Mouse (Mus musculus) layer of hippocampus, adult 9-10 months (tissue): ENCODE data around the gene Olfr1392.
"Not testable (repeated sequence)": the region's sequence is repeated elsewhere in the genome, so short reads cannot be mapped to it uniquely, and the experiment has no call there.

Experiments
- DNase-seq: peaks from one replicate; pipeline ENCODE4 v3.0.0; 2022; ENCODE audit warnings: low spot score

Olfr1392 gene

DNA sequence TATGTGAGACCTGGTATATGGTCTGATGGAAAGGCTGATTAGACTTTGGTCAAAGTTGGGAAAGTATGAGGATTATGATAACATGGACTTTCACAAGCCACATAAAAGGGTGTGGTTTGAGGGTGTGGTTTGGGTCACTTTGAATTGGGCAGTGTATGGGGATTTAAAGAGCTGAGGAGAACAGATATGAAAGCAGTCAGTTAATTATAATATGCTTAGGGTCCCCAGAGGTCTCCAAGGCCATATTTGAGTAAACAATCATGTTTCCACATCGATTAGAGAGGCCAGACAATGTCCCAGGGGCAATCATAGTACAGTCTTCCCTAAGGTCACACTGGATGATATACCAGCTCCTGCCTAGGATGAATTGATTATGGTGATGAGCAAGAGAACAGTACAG, at the start of gene Olfr1392:
TSS of gene Olfr1392 (plus strand) at position 301 of the 400 bp plus-strand sequence.
- DNase-seq: not testable (repeated sequence)

DNA sequence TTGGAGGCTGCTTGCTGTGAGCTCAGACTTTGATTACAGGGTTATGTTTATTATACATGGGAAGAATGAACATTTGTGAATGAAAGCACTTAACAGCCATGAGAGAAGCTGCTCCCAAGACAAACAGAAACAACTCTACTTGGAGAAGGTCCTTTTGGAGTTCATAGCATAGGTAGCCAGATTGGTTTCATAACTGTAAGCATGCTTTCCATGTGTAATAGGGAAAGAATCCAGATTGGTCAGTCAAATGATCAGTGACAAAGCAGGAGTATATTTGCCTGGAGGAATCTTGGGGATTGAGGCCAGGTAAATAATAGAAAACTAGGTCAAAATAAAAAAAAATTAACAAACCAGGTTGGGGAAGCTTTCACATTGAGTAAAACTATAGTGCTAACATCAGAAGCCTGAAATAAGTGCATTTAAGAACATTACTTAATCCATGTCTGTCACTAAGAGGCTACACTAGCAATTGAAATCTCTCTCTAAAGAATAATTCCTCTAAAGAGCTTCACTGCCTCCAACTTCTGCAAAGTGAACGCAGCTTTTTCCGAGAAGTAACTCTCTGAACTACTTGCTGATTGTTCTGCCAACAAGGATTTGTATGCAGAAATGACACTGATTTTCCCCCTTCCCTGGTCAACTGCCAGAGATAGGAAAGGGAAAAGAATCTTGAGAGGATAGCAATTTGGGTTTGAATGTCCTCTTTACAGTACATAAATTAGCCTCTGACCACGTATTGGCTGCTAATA, 49.4 kb upstream of the Olfr1392 start:
- no peak for DNase-seq

DNA sequence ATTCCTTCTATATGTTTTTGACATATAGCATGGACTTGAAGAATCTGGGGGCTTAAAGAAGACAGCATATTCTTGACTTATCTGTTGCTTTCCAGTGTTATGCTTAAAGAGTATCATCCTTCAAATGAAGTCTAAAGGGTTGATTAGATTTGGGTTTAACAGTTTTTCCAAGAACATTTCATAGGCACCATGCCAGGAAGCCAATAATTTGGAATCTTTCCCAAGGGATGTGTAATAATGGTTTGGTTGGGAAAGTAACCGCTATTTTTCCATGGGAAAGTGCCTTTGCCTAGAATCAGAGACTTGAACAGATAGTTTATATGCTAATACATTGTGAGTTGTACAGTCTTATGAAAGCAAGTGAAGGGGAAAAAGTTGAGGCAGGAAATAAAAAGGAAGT, 48.2 kb upstream of the Olfr1392 start:
- DNase-seq: no peak

DNA sequence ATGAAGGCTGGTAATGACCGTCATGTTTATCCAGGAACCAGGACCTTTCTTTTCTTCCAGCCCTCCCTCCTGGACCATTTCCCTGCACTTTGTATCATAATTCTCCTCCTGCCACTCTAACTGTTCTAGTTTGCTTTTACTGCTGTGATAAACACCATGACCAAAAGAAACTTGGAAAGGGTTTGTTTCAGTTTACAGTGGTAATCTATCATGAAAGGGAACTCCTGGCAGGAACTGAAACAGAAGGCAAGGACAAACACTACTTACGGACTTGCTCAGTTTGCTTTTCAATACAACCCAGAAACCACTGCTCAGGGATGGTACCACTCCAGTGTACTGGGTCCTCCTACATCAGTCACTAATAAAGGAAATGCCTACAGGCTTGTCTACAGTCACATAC, 47.5 kb upstream of the Olfr1392 start:
- DNase-seq: no peak

DNA sequence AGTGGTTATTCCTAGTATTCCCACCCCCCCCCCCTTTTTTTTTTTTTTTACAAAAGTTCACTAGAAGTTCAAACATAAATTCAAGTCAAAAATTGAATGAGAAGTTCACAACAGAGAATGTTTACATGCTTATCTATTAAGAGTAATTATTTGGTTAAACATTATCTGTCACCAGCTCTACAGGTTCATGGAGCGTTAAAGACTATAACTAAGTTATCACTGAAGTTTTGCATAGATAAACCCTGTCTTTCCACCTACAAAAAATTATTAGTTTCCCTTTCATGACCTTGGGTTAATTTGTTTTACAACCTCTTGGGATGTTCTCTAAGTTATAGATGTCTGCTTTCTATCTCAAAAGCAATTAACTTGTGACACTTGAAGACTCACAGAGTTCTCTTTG, 44.8 kb upstream of the Olfr1392 start:
- no peak for DNase-seq

DNA sequence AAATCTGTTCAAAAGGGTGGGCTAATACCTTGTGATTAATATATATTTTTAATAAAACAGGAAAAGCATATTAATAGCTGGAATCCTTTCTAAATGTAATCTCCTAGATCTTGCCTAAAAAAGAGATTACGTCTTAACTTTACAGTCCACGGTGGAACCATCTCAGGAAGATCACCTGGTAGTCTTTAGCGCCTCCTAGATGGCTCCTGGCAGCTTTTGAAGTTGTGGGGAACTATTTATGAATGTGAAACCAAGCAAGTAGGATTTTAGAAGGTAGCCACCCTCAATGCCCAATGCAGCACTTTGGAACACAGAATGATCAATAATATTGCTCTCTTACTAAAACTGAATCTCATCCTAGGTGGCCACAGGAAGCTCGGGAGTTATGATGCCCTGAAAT, 44.2 kb upstream of the Olfr1392 start:
- no peak for DNase-seq

DNA sequence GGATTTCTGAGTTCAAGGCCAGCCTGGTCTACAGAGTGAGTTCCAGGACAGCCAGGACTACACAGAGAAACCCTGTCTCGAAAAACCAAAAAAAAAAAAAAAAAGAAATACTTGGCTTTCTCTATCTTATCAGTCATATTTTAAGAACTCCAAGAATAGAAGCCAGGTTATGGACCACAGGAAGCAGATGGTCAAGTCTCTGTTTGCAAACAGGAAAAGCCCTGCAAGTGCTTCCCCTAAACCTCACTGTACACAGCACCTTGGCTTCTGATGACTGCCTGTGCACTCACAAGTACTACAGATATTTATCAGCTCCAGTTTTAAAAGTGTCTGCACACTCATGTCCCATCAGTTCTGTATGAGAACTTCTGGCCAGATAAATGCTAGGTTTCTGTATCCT, 43.6 kb upstream of the Olfr1392 start:
- no peak for DNase-seq

DNA sequence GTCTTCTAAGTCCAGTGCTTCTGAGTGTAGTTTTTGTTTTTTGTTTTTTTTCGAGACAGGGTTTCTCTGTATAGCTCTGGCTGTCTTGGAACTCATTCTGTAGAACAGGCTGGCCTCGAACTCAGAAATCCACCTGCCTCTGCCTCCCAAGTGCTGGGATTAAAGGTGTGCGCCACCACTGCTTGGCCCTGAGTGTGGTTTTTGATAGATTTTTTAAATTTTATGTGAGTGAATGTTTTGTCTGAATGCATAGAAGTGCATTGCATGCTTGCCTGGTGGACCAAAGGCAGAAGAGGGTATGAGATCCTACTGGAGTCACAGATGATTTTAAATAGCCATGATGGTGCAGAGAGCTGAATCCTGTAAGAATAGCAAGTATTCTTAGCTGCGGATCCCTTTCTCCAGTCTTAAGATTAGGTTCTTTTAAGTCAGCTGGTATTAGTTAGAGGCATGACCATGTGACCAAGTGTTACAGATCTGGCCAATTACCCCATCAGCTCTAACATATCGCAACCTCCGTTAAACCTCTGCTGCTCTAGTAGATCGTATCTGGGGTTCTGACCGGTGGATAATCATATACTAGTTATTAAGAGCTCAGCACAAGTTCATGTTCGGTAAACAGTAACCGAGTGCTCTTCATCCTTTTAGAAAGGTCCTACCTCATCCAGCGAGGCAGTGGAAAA, 42.0 kb upstream of the Olfr1392 start:
- DNase-seq: no peak

DNA sequence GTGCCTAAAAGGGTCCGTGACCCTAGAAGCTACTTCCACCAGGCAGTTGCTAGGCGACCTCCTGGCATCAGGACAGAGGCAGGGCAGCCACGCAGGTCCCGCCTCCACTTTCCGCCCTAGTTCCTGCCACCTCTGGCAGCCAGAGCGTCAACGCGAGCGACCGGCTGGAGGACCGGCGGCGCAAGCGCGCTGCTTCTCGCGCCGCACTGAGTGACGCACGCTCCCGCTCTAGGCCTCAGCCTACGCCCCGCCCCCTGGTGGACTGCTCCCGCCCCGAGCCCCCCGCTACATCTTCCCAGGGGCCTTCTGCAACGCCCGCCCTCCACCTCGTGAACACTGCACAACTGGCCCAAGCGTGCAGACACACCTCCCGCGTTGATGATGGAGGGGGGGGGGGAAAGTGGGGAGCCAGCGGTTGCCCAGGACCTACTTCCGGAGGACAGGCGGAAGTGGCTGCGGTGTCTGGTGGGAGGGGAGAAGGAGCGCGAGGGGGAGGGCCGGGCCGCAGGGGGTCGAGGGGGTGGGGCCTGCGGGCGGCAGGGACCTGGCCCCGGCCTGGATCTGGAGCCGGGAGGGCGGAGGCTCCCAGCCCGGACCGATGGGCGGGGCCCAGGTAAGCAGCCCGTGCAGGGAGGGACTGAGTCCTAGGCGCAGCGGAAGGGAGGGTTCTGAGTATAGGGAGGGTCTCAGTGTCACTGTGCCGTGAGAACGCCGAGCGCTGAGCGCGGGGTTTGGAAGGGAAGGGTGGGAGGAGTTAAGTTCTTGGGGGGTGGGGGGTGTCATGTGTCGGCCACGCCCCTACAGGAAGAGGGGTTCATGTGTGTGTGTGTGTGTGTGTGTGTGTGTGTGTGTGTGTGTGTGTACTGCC, 41.1 kb upstream of the Olfr1392 start, which contains the start of gene Mgat1:
TSS of gene Mgat1 (plus strand) at position 465 of the 868 bp plus-strand sequence.
- no peak for DNase-seq

DNA sequence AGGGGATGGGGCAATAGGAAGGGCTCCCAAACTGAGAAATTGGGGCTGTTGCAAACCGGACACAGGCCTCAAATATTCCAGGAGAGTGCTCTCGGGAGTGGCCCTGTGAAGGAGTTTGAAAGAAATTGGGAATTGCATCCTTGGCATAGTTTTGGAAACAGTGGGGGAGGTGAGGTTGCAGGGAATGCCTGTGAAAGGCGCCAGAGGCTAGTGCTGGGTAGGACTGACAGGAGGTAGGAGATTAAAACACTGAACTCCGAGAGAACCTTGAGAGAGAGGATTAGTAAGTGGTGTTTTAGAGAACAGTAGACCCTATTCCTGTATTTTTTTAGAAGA, 40.5 kb upstream of the Olfr1392 start:
- no peak for DNase-seq

DNA sequence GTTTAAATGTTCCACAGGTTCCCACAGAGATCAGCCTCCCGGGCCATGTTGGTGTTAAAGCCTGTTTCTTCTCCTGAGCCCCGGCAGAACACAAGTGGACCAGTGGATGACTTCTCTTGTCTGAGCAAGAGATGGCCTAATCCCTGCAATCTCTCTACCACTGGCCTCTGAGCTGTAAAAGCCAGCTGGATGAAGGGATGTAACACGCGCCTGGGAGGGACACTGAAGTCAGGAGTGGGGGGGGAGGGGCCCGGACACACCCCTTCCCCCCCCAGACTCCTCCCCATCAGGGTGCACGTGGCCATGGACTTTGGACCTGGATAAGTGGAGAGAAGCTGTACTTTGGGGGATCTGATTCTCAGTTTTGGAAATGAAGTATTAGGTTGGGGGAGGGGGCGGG, 39.9 kb upstream of the Olfr1392 start:
- no peak for DNase-seq

DNA sequence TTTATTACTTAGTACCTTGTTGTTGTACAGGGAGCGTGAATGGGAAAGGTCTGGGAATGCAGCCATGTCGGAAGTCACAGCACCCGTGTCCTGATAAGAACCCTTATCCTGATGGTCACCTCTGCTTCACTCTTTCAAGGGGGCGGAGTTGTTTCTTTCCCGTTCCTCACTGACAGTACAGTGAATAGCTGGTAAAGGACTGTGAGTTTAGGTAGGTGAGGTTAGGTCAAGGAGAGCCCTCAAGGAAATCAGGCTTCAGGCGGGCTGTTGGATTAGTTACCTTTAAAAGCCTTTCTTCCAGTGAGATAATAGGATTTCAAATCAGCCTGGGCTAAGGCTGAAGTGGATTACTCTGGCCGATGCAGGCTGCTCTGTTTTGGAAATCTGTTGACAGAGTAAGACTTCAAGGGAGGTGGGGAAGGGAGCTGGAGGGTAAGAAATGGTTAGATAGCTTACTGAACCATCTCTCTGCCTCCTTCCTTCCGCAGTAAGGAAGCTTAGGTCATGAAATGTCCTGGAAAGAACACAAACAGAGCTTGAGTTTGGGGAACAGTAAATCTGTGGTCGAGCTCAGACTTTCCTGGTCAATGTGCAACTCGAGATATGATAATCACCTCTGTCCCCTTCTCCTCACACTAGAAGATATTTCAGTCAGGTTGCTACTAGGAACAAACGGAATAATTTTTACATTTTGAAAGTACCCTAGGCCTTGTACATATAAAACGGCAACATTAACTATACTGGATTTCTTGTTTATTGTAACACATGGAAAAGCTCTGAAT, 39.3 kb upstream of the Olfr1392 start:
- DNase-seq: no peak

DNA sequence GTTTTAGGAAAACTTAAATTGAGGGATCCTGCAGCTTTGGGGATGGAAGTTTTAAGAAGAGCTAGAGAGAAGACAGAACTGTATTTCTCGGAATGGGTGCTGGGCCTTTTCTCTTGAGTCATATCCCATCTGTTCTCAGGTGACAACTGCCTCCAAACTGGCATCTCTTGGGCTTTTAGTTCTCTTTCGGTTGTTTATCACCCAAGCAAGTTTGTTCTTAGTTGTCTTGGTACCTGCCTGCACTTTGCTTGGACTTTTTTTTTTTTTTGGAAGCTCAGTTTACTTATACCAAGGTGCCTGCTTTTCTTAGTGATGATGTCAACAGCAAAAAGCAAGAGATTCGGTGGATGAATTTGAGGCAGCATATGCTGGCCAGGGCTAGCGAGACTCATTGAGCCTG, 38.6 kb upstream of the Olfr1392 start:
- no peak for DNase-seq

DNA sequence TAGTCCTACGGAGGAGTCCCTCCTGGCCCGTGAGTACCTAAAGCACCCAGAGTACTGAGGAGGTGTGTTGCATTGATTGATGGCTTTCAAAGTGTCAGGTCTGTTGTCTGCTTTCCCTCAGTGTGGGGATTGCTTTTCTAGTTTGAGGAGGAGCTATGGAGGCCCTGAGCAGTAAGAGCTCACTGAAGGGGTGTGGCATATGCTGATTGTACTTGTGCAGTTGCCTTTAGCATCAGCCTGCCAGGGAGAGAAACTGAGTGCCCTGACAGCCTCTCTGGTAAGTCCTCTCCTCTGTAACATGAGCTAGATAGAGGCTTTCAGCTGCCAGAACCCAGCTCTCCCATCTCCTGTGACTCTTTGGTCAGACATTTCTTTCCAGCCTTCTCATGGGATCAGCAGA, 37.8 kb upstream of the Olfr1392 start:
- DNase-seq: no peak

DNA sequence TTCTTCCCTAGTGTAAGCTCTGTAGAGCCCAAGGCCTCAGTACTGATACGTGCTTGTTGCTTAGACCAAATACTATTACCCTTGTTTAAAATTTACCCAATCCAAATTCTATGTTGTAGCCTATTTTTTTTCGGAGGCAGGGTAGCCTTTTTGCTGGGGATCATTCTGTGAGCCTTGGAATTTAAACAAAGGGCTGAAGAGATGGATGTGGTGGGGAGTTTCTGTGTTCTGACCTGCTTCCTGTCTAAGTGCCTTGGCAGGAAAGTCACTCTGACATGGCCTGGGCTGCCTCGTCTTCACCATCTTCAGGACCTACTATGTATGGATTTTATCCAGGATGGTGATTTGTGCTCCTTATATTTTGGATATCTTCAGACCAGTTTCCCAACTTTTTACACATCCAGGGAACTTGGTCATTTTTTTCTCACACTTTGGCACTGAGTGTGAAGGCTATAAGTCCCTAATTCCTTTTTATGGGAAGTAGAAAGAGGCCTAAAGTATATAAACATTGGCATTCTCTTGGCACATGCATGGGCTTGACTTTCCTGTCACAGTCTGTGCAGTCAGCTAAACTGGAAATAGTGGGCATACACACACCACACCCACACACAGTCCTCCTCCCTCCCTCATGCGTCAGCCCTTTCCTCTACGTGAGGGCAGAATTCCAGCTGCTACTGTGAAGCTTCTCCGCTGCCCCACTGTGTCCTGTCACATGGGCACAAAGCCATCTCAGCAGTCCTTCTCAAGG, 36.7 kb upstream of the Olfr1392 start:
- no peak for DNase-seq

DNA sequence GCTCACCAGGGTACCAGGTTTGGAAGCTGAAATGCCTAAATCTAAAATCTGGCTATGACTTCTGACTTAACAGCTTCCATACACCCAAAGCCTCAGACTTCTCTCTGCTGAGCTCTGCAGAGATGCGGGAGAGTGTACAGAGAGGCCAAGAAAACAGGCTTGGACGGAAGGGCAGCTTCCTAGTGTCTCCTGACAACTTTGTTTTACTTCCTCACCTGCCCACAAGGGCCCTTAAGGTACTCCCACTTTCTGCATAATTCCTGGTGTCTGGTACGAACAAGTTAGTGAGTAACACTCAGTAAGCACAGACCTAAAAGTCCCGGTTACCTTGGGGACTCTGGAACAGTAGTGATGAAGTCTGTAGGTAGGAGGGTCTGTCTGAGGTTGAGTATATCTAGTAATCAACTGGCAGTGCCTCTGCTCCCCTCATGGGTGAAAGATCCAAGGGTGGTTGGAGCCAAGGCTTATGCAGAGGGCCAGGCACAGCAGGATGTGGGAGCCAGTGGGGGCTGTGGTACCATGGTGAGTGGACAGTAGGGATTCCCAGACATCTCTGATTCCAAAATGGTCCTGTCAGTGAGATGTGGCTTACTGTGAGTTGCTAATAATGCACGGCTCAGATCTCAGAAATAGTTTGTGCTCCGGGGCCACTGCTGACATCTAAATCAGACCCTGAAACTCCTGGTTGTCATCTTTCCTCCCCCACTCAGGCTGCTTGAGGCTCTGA, 35.9 kb upstream of the Olfr1392 start:
- no peak for DNase-seq

DNA sequence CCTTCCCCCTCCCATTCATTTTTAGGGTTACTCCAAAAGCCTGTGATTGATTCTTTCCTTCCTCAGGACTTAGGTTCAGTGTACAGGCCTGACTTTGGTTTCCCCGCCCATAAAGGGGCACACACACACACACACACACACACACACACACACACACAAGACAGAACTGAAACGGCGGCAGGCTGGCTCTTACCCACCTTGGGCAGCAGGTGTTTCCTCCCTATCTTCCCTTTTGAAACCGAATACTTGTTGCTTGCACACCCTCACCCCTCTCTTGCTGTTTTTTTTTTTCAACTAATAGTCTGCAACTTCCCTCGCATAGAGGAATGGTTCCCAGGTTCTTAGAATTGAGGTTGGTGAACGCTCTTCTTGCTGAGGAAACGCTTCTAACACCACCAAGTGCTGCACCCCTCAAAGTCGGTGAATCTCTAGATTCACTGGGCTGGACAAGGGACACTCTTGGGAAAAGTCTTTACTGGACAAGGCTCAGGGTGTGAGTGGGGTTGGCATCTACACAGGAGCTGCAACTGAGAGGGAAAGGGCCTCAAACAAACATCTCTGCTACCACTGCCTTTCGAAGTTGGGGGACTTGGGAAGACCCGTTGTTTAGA, 35.2 kb upstream of the Olfr1392 start:
- DNase-seq: no peak

DNA sequence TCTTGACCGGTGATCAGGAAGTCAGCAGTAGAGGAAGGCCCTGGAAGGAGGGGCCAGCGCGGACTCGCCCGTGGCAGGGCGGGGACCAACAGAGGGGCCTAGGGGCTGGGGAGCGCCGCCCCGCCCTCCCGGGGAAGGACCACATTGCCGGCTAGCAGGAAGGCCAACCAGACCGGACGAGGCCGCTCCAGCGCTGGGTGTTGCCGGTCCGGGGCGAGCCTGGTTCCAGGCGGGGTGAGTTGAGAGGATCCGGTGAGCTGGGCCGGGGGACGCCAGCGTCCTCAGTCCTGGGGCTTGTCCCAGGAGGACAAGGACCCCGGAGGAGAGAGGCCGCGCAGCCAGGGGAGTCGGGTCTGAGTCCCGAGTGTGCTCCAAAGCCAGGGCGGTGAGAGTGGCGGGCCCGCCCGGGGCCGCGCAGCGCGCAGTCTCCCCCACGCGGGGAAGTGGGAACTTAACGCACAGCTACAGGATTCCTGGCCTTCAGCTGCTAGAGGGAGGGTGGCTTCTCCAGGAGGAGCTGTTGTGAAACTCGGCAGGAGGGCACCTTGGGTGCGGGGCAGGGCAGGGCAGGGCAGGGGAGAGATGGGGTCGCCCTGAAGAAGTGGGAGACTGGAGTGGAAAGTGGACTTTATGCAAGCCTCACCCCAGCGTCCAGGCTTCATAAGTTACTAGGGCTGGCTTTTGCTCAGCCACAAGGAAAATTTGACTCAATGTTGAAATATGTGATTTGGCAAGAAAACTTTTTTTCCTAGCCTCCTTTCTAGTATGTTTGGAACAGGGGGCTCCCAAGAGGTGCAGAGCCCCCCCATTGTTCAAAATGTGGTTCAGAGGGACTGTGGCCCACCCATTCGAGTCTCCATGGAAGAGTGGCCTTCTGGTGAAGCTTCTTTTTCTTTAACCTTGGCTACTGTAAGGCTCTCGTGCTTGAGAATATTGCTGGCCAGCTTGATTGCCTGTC, 34.4 kb upstream of the Olfr1392 start:
- no peak for DNase-seq

DNA sequence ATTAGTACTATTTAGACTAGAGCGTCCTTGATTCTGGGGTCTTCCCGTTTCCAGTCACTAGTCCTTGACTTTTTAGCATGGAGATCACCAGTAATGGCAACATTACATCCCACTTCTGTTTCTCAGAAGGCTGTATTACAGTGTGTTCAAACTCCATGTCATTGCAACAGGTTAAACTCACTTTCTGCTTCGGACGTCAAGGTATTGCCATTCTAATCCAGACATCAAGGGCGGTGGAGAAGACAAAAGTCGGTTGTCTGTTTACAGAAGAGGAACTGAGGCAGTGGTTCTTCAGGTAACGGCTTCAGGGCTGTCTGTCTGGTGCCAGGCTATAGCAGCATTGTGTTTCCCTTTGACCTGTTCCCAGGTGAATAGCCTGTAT, 33.7 kb upstream of the Olfr1392 start:
- DNase-seq: no peak
